Mouse (Mus musculus) neutrophil, adult 5-6 weeks (primary cell): Measurements from ENCODE around the gene Stn1. TPM values are rescaled to one million over a fixed set of nuclear protein-coding genes. Genes with fewer than 3 reads are reported as not detected.

ENCODE experiments used
- ATAC-seq: fragments of 151-379, 151-347 bp; 2 replicates; pipeline ENCODE4 v1.8.0; 2017; ENCODE audit warnings: mild to moderate bottlenecking, moderate TSS enrichment; ENCODE audit not compliant: insufficient number of reproducible peaks, poor library complexity, low FRiP score, severe bottlenecking; ENCODE audit errors: extremely low read depth
- total RNA-seq: library from RNA; stranded (forward); fragments of 200-1000 nt; gene quantifications from 2 replicates; pipeline ENCODE4 v1.2.3, GENCODE M21; 2017

The Stn1 gene
- total RNA-seq, 1 experiment from 2014 or later = 25.0 TPM

- ATAC-seq = no peak
Measured at GRCm38 (mm10) chr19:47512794-47513617, 24.3 kb downstream of the Stn1 start.

- ATAC-seq = no peak
Measured at GRCm38 (mm10) chr19:47511958-47512357, 25.3 kb downstream of the Stn1 start.

GRCm38 (mm10) chr19:47511294-47511675, 26.0 kb downstream of the Stn1 start:
- ATAC-seq = no peak

- no peak for ATAC-seq
Measured at GRCm38 (mm10) chr19:47510473-47511293, 26.6 kb downstream of the Stn1 start.

- ATAC-seq = no peak
Measured at GRCm38 (mm10) chr19:47510135-47510472, 27.2 kb downstream of the Stn1 start.

GRCm38 (mm10) chr19:47508771-47509281, 28.5 kb downstream of the Stn1 start:
- ATAC-seq = peak; percentile 25; the same call in 1 of the 2 replicates

GRCm38 (mm10) chr19:47508191-47508590, 29.1 kb downstream of the Stn1 start:
- ATAC-seq = no peak

GRCm38 (mm10) chr19:47507128-47508121, 29.9 kb downstream of the Stn1 start:
- peak; percentile 31 for ATAC-seq

- ATAC-seq = peak; percentile 42; the same call in 1 of the 2 replicates
Measured at GRCm38 (mm10) chr19:47503625-47504024, 33.7 kb downstream of the Stn1 start.

GRCm38 (mm10) chr19:47502563-47502962, 34.7 kb downstream of the Stn1 start:
- peak; percentile 29; the same call in 1 of the 2 replicates for ATAC-seq

GRCm38 (mm10) chr19:47500389-47501011, 36.8 kb downstream of the Stn1 start:
- no peak for ATAC-seq

- ATAC-seq = no peak
Measured at GRCm38 (mm10) chr19:47499841-47500240, 37.5 kb downstream of the Stn1 start.

- no peak for ATAC-seq
Measured at GRCm38 (mm10) chr19:47498942-47499341, 38.4 kb downstream of the Stn1 start.

- no peak for ATAC-seq
Measured at GRCm38 (mm10) chr19:47497736-47498135, 39.6 kb downstream of the Stn1 start.

- ATAC-seq = no peak
Measured at GRCm38 (mm10) chr19:47497313-47497712, 40.0 kb downstream of the Stn1 start.

- no peak for ATAC-seq
Measured at GRCm38 (mm10) chr19:47493017-47493997, 44.0 kb downstream of the Stn1 start.

GRCm38 (mm10) chr19:47492422-47492821, 44.9 kb downstream of the Stn1 start:
- ATAC-seq = no peak
